ENCODE assay signal across 8 mouse cellular contexts in genomic region chr5:111417378-111418131, GRCm38 (mm10). TPM values are rescaled to one million over a fixed set of nuclear protein-coding genes. Genes with fewer than 3 reads are reported as not detected.
A peak's percentile ranks its signal among the peaks of the same experiment; 100 is the strongest.
DNase-seq lines count a peak whose midpoint lies in the region; ATAC-seq and TF ChIP-seq lines count a peak whose summit lies in the region.

No protein-coding gene starts in this region.

- no peaks in the 10 kb centered on the region for H3K36me3 ChIP-seq in E14TG2a.4 (ENCODE audit: insufficient read depth, low read length)
- peaks cover 39% of the 10 kb centered on the region for H3K36me3 ChIP-seq in embryonic facial prominence, embryonic 13.5 days
- peaks cover 34% of the 10 kb centered on the region for H3K36me3 ChIP-seq in hindbrain, embryonic 14.5 days (replicated peaks; ENCODE audit: control insufficient read depth, insufficient read depth)
- H3K36me3 ChIP-seq in lung, embryonic 16.5 days (ENCODE audit: control insufficient read depth, insufficient read depth, low read length): no peaks in the 10 kb centered on the region

- no peaks in the 10 kb centered on the region for H3K9me3 ChIP-seq in E14TG2a.4 (ENCODE audit: low read length)
- H3K9me3 ChIP-seq in embryonic facial prominence, embryonic 13.5 days: no peaks in the 10 kb centered on the region
- no peaks in the 10 kb centered on the region for H3K9me3 ChIP-seq in hindbrain, embryonic 14.5 days (ENCODE audit: control insufficient read depth, low read length)
- H3K9me3 ChIP-seq in lung, embryonic 16.5 days (ENCODE audit: control insufficient read depth, low read length): no peaks in the 10 kb centered on the region

- peak overlapping the region; percentile 97 for H3K4me2 ChIP-seq in embryonic facial prominence, embryonic 13.5 days
- H3K4me2 ChIP-seq in hindbrain, embryonic 14.5 days (replicated peaks): peak overlapping the region; percentile 99
- peak overlapping the region; percentile 100 for H3K4me2 ChIP-seq in lung, embryonic 16.5 days (ENCODE audit: low read depth, low read length)

- ATAC-seq in embryonic facial prominence, embryonic 13.5 days (ENCODE audit: insufficient number of reproducible peaks, insufficient read depth, low FRiP score, low TSS enrichment, low read depth): no peak
- no peak for ATAC-seq in hindbrain, embryonic 14.5 days (ENCODE audit: low FRiP score)
- ATAC-seq in lung, embryonic 16.5 days (ENCODE audit: low read depth): 0 out of 2 replicates have a peak, but pooled peaks have one; percentile 5

- WGBS in embryonic facial prominence, embryonic 13.5 days: under 1% methylated on average over 103 of the region's 105 CpGs
- WGBS in hindbrain, embryonic 14.5 days: under 1% methylated on average over 86 of the region's 105 CpGs
- WGBS in lung, embryonic 16.5 days: under 1% methylated on average over 80 of the region's 105 CpGs

- H3K9ac ChIP-seq in embryonic facial prominence, embryonic 13.5 days: peak overlapping the region; percentile 99
- peak overlapping the region; percentile 93 for H3K9ac ChIP-seq in hindbrain, embryonic 14.5 days
- H3K9ac ChIP-seq in lung, embryonic 16.5 days (ENCODE audit: low read length): peak overlapping the region; percentile 87

- intact Hi-C loops in left cerebral cortex, postnatal 14 days (cut with DNase I): loop anchor here (5.0 to 10.0 kb wide), 3 partner anchors 265 to 787 kb away; no protein-coding TSS in a partner anchor

- H3K4me1 ChIP-seq in E14TG2a.4 (replicated peaks; ENCODE audit: low read depth, low read length): peaks cover 42% of the 10 kb centered on the region
- H3K4me1 ChIP-seq in embryonic facial prominence, embryonic 13.5 days: peaks cover 69% of the 10 kb centered on the region
- peaks cover 62% of the 10 kb centered on the region for H3K4me1 ChIP-seq in hindbrain, embryonic 14.5 days (replicated peaks; ENCODE audit: control insufficient read depth, insufficient read depth, low read length)
- H3K4me1 ChIP-seq in lung, embryonic 16.5 days (replicated peaks; ENCODE audit: control insufficient read depth, insufficient read depth, low read length): peaks cover 44% of the 10 kb centered on the region

- DNase-seq in gastrocnemius, postnatal 10 days: peak; percentile 49
- DNase-seq in gastrocnemius, postnatal 25 days: no peak
- no peak for DNase-seq in hindbrain, embryonic 14.5 days (ENCODE audit: low spot score)
- no peak for DNase-seq in right cerebral cortex, postnatal 25 days
- DNase-seq in left cerebral cortex, postnatal 14 days (ENCODE audit: low spot score in 2 of 2): no peak

- H3K27me3 ChIP-seq in E14TG2a.4 (ENCODE audit: insufficient read depth, low read length): peaks cover 87% of the 10 kb centered on the region
- peaks cover 9% of the 10 kb centered on the region; the same call in 1 of the 2 replicates for H3K27me3 ChIP-seq in embryonic facial prominence, embryonic 13.5 days
- H3K27me3 ChIP-seq in hindbrain, embryonic 14.5 days (ENCODE audit: control insufficient read depth, insufficient read depth, low read length): no peaks in the 10 kb centered on the region
- H3K27me3 ChIP-seq in lung, embryonic 16.5 days (ENCODE audit: control insufficient read depth, insufficient read depth, low read depth, low read length): peaks cover 22% of the 10 kb centered on the region

- peak overlapping the region; percentile 95 for H3K27ac ChIP-seq in embryonic facial prominence, embryonic 13.5 days
- peak overlapping the region; percentile 89 for H3K27ac ChIP-seq in hindbrain, embryonic 14.5 days
- H3K27ac ChIP-seq in lung, embryonic 16.5 days (ENCODE audit: low read length): peak overlapping the region; percentile 61

- no peak for TF ChIP-seq CTCF in E14TG2a.4 (conservative IDR thresholded peaks at IDR 0.05; ENCODE audit: low read length)

- peak overlapping the region; percentile 81 for H3K4me3 ChIP-seq in E14TG2a.4 (replicated peaks; ENCODE audit: low read length)
- H3K4me3 ChIP-seq in embryonic facial prominence, embryonic 13.5 days: peak overlapping the region; percentile 93
- H3K4me3 ChIP-seq in hindbrain, embryonic 14.5 days (replicated peaks; ENCODE audit: low read length): peak overlapping the region; percentile 92
- peak overlapping the region; percentile 80 for H3K4me3 ChIP-seq in lung, embryonic 16.5 days (ENCODE audit: low read length)

RNA-seq across cellular contexts. Expression of gene Mn1, which starts 0.4 kb away (rescaled TPM):
- total RNA-seq in gastrocnemius, postnatal 10 days (2021): 10 to 100 TPM; 19.6 to 30.4 TPM
- total RNA-seq in gastrocnemius, postnatal 25 days (2021): 10 to 100 TPM; 49.1 to 75.2 TPM
- polyA plus RNA-seq in embryonic facial prominence, embryonic 13.5 days (2015; fragmentation: Nextera tagmentation; extraction: Ambion mirVana): 46.6 and 51.3 TPM in 2 replicates
- 27.8 and 28.6 TPM in 2 replicates for polyA plus RNA-seq in hindbrain, embryonic 14.5 days (2014; fragmentation: Nextera tagmentation; extraction: Ambion mirVana)
- 6.8 and 7.8 TPM in 2 replicates for polyA plus RNA-seq in lung, embryonic 16.5 days (2015; fragmentation: Nextera tagmentation; extraction: Ambion mirVana)
- total RNA-seq in left cerebral cortex, postnatal 14 days (2021): 10 to 100 TPM; 62.1 to 66.1 TPM
